Mouse (Mus musculus) c-Kit-positive CD71-positive TER-119-negative erythroid progenitor cells, embryonic 14.5 days (primary cell): ENCODE data around the gene Axl.
"Not testable (repeated sequence)": the region's sequence is repeated elsewhere in the genome, so short reads cannot be mapped to it uniquely, and the experiment has no call there.

Experiments
- DNase-seq: peaks from one replicate; pipeline ENCODE4 v3.0.0-alpha.2; 2013; ENCODE audit warnings: low read depth

Gene Axl

GRCm38 (mm10) chr7:25793679-25794078 lies 5.2 kb upstream of the Axl start:
- DNase-seq, result no peak

GRCm38 (mm10) chr7:25792966-25793365 lies 4.5 kb upstream of the Axl start:
- DNase-seq, result not testable (repeated sequence)

- DNase-seq, result no peak
Measured at GRCm38 (mm10) chr7:25790615-25791014, 2.1 kb upstream of the Axl start.

GRCm38 (mm10) chr7:25789129-25789440 lies 580 bp upstream of the Axl start:
- no peak for DNase-seq

- DNase-seq, result no peak
Measured at GRCm38 (mm10) chr7:25787456-25788219, 867 bp downstream of the Axl start.

GRCm38 (mm10) chr7:25786974-25787373 lies 1.5 kb downstream of the Axl start:
- DNase-seq, result no peak

- DNase-seq, result no peak
Measured at GRCm38 (mm10) chr7:25785752-25786151, 2.8 kb downstream of the Axl start.

GRCm38 (mm10) chr7:25784808-25785207 lies 3.7 kb downstream of the Axl start:
- DNase-seq, result no peak

- no peak for DNase-seq
Measured at GRCm38 (mm10) chr7:25783746-25784145, 4.8 kb downstream of the Axl start.

- no peak for DNase-seq
Measured at GRCm38 (mm10) chr7:25782744-25783143, 5.8 kb downstream of the Axl start.

GRCm38 (mm10) chr7:25781937-25782610 lies 6.4 kb downstream of the Axl start:
- no peak for DNase-seq

GRCm38 (mm10) chr7:25781321-25781936 lies 7.1 kb downstream of the Axl start:
- DNase-seq, result no peak

GRCm38 (mm10) chr7:25780753-25781152 lies 7.8 kb downstream of the Axl start:
- no peak for DNase-seq

- DNase-seq, result no peak
Measured at GRCm38 (mm10) chr7:25780021-25780420, 8.5 kb downstream of the Axl start.

GRCm38 (mm10) chr7:25768229-25768628 lies 20.3 kb downstream of the Axl start:
- DNase-seq, result no peak

- no peak for DNase-seq
Measured at GRCm38 (mm10) chr7:25766108-25766507, 22.4 kb downstream of the Axl start.

GRCm38 (mm10) chr7:25764221-25764620 lies 24.3 kb downstream of the Axl start:
- DNase-seq, result no peak

GRCm38 (mm10) chr7:25763678-25764077 lies 24.8 kb downstream of the Axl start:
- DNase-seq, result no peak

GRCm38 (mm10) chr7:25761354-25761753 lies 27.2 kb downstream of the Axl start:
- DNase-seq, result no peak

- DNase-seq, result peak; percentile 70
Measured at GRCm38 (mm10) chr7:25756011-25756410, 32.5 kb downstream of the Axl start.

GRCm38 (mm10) chr7:25755468-25755833 lies 33.1 kb downstream of the Axl start:
- DNase-seq, result no peak

GRCm38 (mm10) chr7:25754738-25755467 lies 33.6 kb downstream of the Axl start, which contains the start of gene Hnrnpul1:
Gene Hnrnpul1 (minus strand): TSS chr7:25754757.
- DNase-seq, result peak; percentile 98

GRCm38 (mm10) chr7:25754439-25754737 lies 34.1 kb downstream of the Axl start:
- no peak for DNase-seq
